Mouse (Mus musculus): ENCODE measurements around the gene Morn4. TPM values are rescaled to one million over a fixed set of nuclear protein-coding genes. Genes with fewer than 3 reads are reported as not detected.

Gene Morn4
- polyA plus RNA-seq, 1 experiment from 2014 or later, result 75.1 TPM

GRCm38 (mm10) chr19:42043988-42044387 is 42.2 kb downstream of the Morn4 start:
- no peaks in the 10 kb centered on the region for H3K27me3 ChIP-seq (ENCODE audit: control insufficient read depth, insufficient read depth, low read length)
- H3K36me3 ChIP-seq (ENCODE audit: control insufficient read depth, insufficient read depth, low read length), result no peaks in the 10 kb centered on the region
- no peaks in the 10 kb centered on the region for H3K4me1 ChIP-seq (replicated peaks; ENCODE audit: control insufficient read depth, insufficient read depth, low read length)
- WGBS, result 92% methylated on average over 6 of the region's 6 CpGs
- no peak overlapping the region for H3K4me3 ChIP-seq (ENCODE audit: low read depth, low read length)
- no peak overlapping the region for H3K9ac ChIP-seq (ENCODE audit: low read depth, low read length)
- H3K4me2 ChIP-seq (replicated peaks; ENCODE audit: low read depth, low read length), result no peak overlapping the region
- ATAC-seq (ENCODE audit: low FRiP score) (no peak), DNase-seq (ENCODE audit: low spot score) (no peak)
- H3K9me3 ChIP-seq (ENCODE audit: control insufficient read depth, low read length), result no peaks in the 10 kb centered on the region
- no peak overlapping the region for H3K27ac ChIP-seq (ENCODE audit: low read depth, low read length)

- ATAC-seq (ENCODE audit: low FRiP score) (no peak), DNase-seq (ENCODE audit: low spot score) (no peak)
- 91% methylated on average over 12 of the region's 12 CpGs for WGBS
- H3K27ac ChIP-seq (ENCODE audit: low read depth, low read length), result no peak overlapping the region
- H3K27me3 ChIP-seq (ENCODE audit: control insufficient read depth, insufficient read depth, low read length), result no peaks in the 10 kb centered on the region
- no peaks in the 10 kb centered on the region for H3K9me3 ChIP-seq (ENCODE audit: control insufficient read depth, low read length)
- H3K4me3 ChIP-seq (ENCODE audit: low read depth, low read length), result no peak overlapping the region
- no peak overlapping the region for H3K4me2 ChIP-seq (replicated peaks; ENCODE audit: low read depth, low read length)
- H3K9ac ChIP-seq (ENCODE audit: low read depth, low read length), result no peak overlapping the region
- no peaks in the 10 kb centered on the region; the same call in 1 of the 2 replicates for H3K4me1 ChIP-seq (replicated peaks; ENCODE audit: control insufficient read depth, insufficient read depth, low read length)
- H3K36me3 ChIP-seq (ENCODE audit: control insufficient read depth, insufficient read depth, low read length), result no peaks in the 10 kb centered on the region
Observed at GRCm38 (mm10) chr19:42038310-42038709, 47.8 kb downstream of the Morn4 start.

GRCm38 (mm10) chr19:42037167-42037702 is 48.9 kb downstream of the Morn4 start:
- no peak overlapping the region for H3K27ac ChIP-seq (ENCODE audit: low read depth, low read length)
- no peak for DNase-seq (ENCODE audit: low spot score)
- H3K4me2 ChIP-seq (replicated peaks; ENCODE audit: low read depth, low read length), result no peak overlapping the region
- H3K4me3 ChIP-seq (ENCODE audit: low read depth, low read length), result no peak overlapping the region
- H3K9me3 ChIP-seq (ENCODE audit: control insufficient read depth, low read length), result no peaks in the 10 kb centered on the region
- 83% methylated on average over 11 of the region's 11 CpGs for WGBS
- H3K36me3 ChIP-seq (ENCODE audit: control insufficient read depth, insufficient read depth, low read length), result no peaks in the 10 kb centered on the region
- ATAC-seq (ENCODE audit: low FRiP score), result no peak
- no peaks in the 10 kb centered on the region for H3K27me3 ChIP-seq (ENCODE audit: control insufficient read depth, insufficient read depth, low read length)
- H3K4me1 ChIP-seq (replicated peaks; ENCODE audit: control insufficient read depth, insufficient read depth, low read length), result no peaks in the 10 kb centered on the region; the same call in 1 of the 2 replicates
- H3K9ac ChIP-seq (ENCODE audit: low read depth, low read length), result no peak overlapping the region

GRCm38 (mm10) chr19:42036357-42036756 is 49.8 kb downstream of the Morn4 start:
- Histone ChIP-seq H3K4me2 (replicated peaks; ENCODE audit: low read depth, low read length) (no peak overlapping the region), H3K9ac (ENCODE audit: low read depth, low read length) (no peak overlapping the region), H3K4me3 (ENCODE audit: low read depth, low read length) (no peak overlapping the region), H3K36me3 (ENCODE audit: control insufficient read depth, insufficient read depth, low read length) (no peaks in the 10 kb centered on the region), H3K27ac (ENCODE audit: low read depth, low read length) (no peak overlapping the region), H3K4me1 (replicated peaks; ENCODE audit: control insufficient read depth, insufficient read depth, low read length) (no peaks in the 10 kb centered on the region; the same call in 1 of the 2 replicates), H3K27me3 (ENCODE audit: control insufficient read depth, insufficient read depth, low read length) (no peaks in the 10 kb centered on the region), H3K9me3 (ENCODE audit: control insufficient read depth, low read length) (no peaks in the 10 kb centered on the region)
- no peak for ATAC-seq (ENCODE audit: low FRiP score)
- WGBS, result 90% methylated on average over 3 of the region's 3 CpGs
- DNase-seq (ENCODE audit: low spot score), result no peak

- no peaks in the 10 kb centered on the region for H3K36me3 ChIP-seq (ENCODE audit: control insufficient read depth, insufficient read depth, low read length)
- no peaks in the 10 kb centered on the region; the same call in 1 of the 2 replicates for H3K4me1 ChIP-seq (replicated peaks; ENCODE audit: control insufficient read depth, insufficient read depth, low read length)
- peak; percentile 70; the same call in 1 of the 2 replicates for ATAC-seq (ENCODE audit: low FRiP score)
- no peak within 1 kb of the TSS for H3K27ac ChIP-seq (ENCODE audit: low read depth, low read length)
- DNase-seq (ENCODE audit: low spot score), result peak; percentile 87
- 65% methylated on average over 19 of the region's 19 CpGs for WGBS
- no peak within 1 kb of the TSS for H3K4me2 ChIP-seq (replicated peaks; ENCODE audit: low read depth, low read length)
- no peaks in the 10 kb centered on the region for H3K9me3 ChIP-seq (ENCODE audit: control insufficient read depth, low read length)
- H3K4me3 ChIP-seq (ENCODE audit: low read depth, low read length), result no peak within 1 kb of the TSS
- H3K27me3 ChIP-seq (ENCODE audit: control insufficient read depth, insufficient read depth, low read length), result no peaks in the 10 kb centered on the region
- H3K9ac ChIP-seq (ENCODE audit: low read depth, low read length), result no peak within 1 kb of the TSS
Observed at GRCm38 (mm10) chr19:42035456-42036248, 50.5 kb downstream of the Morn4 start, which contains the start of gene Ankrd2. TSS of gene Ankrd2 (plus strand) at chr19:42036000.

GRCm38 (mm10) chr19:42034881-42035455 is 51.2 kb downstream of the Morn4 start:
- DNase-seq (ENCODE audit: low spot score), result no peak
- no peak for ATAC-seq (ENCODE audit: low FRiP score)
- no peak overlapping the region for H3K27ac ChIP-seq (ENCODE audit: low read depth, low read length)
- H3K4me1 ChIP-seq (replicated peaks; ENCODE audit: control insufficient read depth, insufficient read depth, low read length), result no peaks in the 10 kb centered on the region; the same call in 1 of the 2 replicates
- no peaks in the 10 kb centered on the region for H3K9me3 ChIP-seq (ENCODE audit: control insufficient read depth, low read length)
- H3K36me3 ChIP-seq (ENCODE audit: control insufficient read depth, insufficient read depth, low read length), result no peaks in the 10 kb centered on the region
- WGBS, result 52% methylated on average over 11 of the region's 11 CpGs
- H3K27me3 ChIP-seq (ENCODE audit: control insufficient read depth, insufficient read depth, low read length), result no peaks in the 10 kb centered on the region
- H3K4me3 ChIP-seq (ENCODE audit: low read depth, low read length), result no peak overlapping the region
- no peak overlapping the region for H3K9ac ChIP-seq (ENCODE audit: low read depth, low read length)
- no peak overlapping the region for H3K4me2 ChIP-seq (replicated peaks; ENCODE audit: low read depth, low read length)

- Histone ChIP-seq H3K27ac (ENCODE audit: low read depth, low read length) (no peak overlapping the region), H3K9ac (ENCODE audit: low read depth, low read length) (no peak overlapping the region), H3K9me3 (ENCODE audit: control insufficient read depth, low read length) (no peaks in the 10 kb centered on the region), H3K36me3 (ENCODE audit: control insufficient read depth, insufficient read depth, low read length) (no peaks in the 10 kb centered on the region), H3K4me3 (ENCODE audit: low read depth, low read length) (no peak overlapping the region), H3K4me1 (replicated peaks; ENCODE audit: control insufficient read depth, insufficient read depth, low read length) (no peaks in the 10 kb centered on the region; the same call in 1 of the 2 replicates), H3K4me2 (replicated peaks; ENCODE audit: low read depth, low read length) (no peak overlapping the region), H3K27me3 (ENCODE audit: control insufficient read depth, insufficient read depth, low read length) (no peaks in the 10 kb centered on the region)
- no peak for ATAC-seq (ENCODE audit: low FRiP score)
- DNase-seq (ENCODE audit: low spot score), result no peak
- 78% methylated on average over 8 of the region's 9 CpGs for WGBS
Observed at GRCm38 (mm10) chr19:42034146-42034775, 51.9 kb downstream of the Morn4 start.

- H3K4me3 ChIP-seq (ENCODE audit: low read depth, low read length), result no peak overlapping the region
- ATAC-seq (ENCODE audit: low FRiP score) (no peak), DNase-seq (ENCODE audit: low spot score) (no peak)
- no peak overlapping the region for H3K27ac ChIP-seq (ENCODE audit: low read depth, low read length)
- no peaks in the 10 kb centered on the region for H3K9me3 ChIP-seq (ENCODE audit: control insufficient read depth, low read length)
- no peaks in the 10 kb centered on the region; the same call in 1 of the 2 replicates for H3K4me1 ChIP-seq (replicated peaks; ENCODE audit: control insufficient read depth, insufficient read depth, low read length)
- WGBS, result 81% methylated on average over 14 of the region's 14 CpGs
- no peak overlapping the region for H3K9ac ChIP-seq (ENCODE audit: low read depth, low read length)
- no peaks in the 10 kb centered on the region for H3K27me3 ChIP-seq (ENCODE audit: control insufficient read depth, insufficient read depth, low read length)
- H3K4me2 ChIP-seq (replicated peaks; ENCODE audit: low read depth, low read length), result no peak overlapping the region
- no peaks in the 10 kb centered on the region for H3K36me3 ChIP-seq (ENCODE audit: control insufficient read depth, insufficient read depth, low read length)
Observed at GRCm38 (mm10) chr19:42033611-42034010, 52.5 kb downstream of the Morn4 start.
